Mouse (Mus musculus): ENCODE results near the gene Tmem178.
"Not testable (repeated sequence)": the region's sequence is repeated elsewhere in the genome, so short reads cannot be mapped to it uniquely, and the experiment has no call there.

The Tmem178 gene

DNA sequence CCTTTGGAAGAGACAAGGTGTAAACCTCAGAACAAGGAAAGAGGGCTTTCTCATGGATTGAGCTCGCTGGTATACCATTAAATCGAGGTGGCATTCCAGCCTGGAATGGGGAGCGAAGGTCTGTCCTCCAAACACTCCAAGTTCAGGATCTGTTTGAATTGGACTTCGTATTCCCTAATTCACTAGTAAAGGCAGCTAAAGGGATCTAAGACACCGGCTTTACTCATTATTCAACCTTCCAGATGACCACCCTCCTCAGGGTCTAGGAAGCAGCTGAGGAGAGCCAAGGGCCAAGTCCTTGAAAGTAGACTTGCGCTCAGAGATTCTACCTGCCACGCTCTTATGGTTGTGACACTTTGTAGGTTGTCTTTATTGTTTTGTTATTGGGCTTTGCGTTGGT, 1.1 kb downstream of the Tmem178 start:
- in situ Hi-C loops (cut with MboI, MseI), result not testable (repeated sequence)

DNA sequence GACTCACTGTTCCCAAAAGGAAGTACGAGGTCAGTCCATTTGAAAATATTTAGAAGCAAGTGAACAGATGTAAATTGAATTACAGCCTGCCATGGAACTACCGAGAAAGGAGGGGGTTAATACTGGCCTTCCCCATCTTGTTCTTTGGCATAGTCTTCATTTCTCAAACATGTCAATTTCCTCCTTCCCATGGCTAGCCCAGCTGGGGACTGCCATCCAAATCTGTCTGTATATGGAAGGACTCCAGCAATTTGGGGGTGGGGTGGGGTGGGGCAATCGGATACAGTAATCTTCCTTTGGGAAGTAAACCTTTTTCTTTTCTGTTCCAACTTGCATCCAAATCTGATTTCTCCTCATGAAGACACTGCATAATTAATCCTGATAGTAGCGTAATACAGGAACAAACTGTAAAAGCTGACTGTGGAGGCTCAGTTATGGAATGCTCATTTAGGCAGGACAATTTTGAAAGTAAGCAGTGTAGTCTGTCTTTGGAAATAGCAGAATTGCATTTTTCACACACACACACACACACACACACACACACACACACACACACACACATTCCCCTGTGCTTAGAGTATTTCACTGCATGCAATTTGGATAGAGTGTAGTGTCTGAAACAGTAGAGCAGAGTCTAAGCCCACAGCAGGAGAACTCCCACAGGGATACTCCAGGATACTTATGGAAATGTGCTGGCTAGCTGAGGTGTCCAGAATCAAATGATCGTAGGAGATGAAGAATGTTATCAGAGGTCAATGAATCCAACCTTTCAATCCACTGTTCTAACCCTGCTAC, 1.9 kb downstream of the Tmem178 start:
- in situ Hi-C loops (cut with MboI, MseI), result no loop called here

GRCm38 (mm10) chr17:80947075-80947960, 2.9 kb downstream of the Tmem178 start:
- in situ Hi-C loops (cut with MboI, MseI), result no loop called here

GRCm38 (mm10) chr17:80949382-80949781, 5.0 kb downstream of the Tmem178 start:
- in situ Hi-C loops (cut with MboI, MseI), result no loop called here

DNA sequence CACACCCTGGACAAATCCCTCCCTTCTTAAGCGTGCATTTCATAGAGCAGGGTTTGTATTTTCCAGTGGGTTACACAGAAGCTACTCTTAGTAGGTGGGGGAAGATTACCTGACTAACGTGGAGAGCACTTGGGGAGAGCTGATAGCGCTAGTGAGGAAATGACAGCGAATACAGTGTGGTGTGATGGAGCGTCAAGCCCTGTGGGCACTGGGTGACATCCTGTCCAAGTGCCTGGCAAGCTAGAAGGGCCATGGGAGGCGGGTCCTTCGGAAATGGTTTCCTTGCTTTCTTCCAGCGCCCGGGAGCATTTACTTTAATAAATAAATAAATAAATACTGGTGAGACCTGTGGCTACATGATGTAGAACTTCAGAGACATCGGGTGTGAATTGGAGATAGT, 5.5 kb downstream of the Tmem178 start:
- in situ Hi-C loops (cut with MboI, MseI), result no loop called here

GRCm38 (mm10) chr17:80952305-80952704, 7.9 kb downstream of the Tmem178 start:
- in situ Hi-C loops (cut with MboI, MseI), result no loop called here

GRCm38 (mm10) chr17:80955415-80955814, 11.0 kb downstream of the Tmem178 start:
- in situ Hi-C loops (cut with MboI, MseI), result no loop called here

DNA sequence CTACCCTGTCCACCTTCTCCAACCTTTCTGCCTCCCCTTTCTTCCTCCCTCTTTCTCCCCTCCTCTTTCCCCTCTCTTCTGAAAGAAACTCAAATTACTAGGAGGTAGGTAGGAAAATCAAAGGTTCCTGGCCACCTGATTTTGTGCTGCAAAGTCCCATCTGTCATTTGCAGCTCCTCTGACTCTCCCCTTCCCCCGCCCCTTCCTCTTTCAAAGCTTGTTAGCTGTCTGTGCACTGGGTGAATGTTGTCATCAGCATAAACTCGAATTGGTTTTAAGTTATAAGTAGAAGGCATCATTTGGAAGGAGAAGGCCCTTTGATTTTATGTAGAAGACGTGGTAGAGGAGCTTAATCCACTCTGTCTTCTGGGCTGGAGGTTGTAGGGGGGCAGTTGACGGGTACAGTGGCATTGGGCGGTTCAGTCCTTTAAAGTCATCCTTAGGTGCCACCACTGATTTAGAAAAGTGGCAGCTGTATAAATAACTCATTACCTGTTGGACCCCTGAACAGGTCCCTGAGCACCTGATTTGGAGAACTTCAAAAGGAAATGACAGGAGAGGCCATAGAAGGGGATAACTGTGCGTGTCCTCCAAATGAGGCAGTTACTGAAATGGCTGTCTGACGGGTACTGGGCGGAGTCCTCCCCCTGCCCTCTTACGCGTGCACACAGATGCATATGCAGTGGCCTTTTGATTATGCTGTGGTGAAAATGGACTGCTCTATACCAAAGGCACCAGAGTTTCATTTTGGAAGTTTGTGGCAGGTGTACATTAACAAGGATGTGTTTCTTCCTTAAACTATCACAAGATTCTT, 11.8 kb downstream of the Tmem178 start:
- in situ Hi-C loops (cut with MboI, MseI), result no loop called here

DNA sequence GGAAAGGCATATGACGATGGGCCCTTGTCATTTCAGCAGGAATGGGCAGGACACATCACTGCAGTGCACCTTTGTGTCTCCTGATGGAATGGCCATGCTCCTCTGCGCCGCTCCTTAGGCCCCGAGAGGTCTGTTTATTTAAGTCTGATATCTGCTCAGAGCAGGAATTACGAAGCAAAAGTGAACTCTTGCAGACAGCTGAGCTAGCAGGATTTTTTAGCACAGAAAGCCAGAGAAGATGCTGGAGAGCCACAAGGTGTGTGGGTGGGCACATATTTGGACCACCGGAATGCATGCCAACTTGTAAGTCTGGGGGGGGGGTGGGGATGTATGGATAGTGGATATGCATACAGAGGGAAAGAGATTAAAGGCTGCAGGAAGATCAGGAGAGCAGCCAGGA, 13.9 kb downstream of the Tmem178 start:
- in situ Hi-C loops (cut with MboI, MseI), result no loop called here

GRCm38 (mm10) chr17:80959840-80960239, 15.4 kb downstream of the Tmem178 start:
- in situ Hi-C loops (cut with MboI, MseI), result no loop called here

- in situ Hi-C loops (cut with MboI, MseI), result no loop called here
Observed at GRCm38 (mm10) chr17:80967475-80967874, 23.0 kb downstream of the Tmem178 start.

GRCm38 (mm10) chr17:80969643-80970619, 25.5 kb downstream of the Tmem178 start:
- in situ Hi-C loops (cut with MboI, MseI), result no loop called here

DNA sequence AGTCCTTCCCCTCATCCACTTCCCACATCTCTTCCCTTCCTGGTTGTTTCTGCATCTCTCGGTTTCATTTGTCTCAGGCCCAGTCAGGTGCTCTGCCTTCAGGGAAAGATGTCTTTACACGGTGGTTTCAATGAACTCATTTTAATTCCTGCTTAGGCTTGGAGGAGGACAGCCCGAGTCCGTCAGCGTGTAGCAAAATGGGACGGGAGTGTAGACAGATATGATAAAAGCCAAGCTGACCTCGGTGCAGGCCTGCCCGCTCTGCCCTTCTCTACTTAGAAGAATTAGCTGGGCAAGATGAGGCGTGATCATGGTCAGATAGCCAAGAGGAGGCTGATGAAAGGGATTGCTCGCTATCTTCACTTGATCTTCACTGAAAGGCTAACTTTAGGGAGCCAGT, 26.3 kb downstream of the Tmem178 start:
- in situ Hi-C loops (cut with MboI, MseI), result no loop called here

GRCm38 (mm10) chr17:80972891-80973290, 28.5 kb downstream of the Tmem178 start:
- in situ Hi-C loops (cut with MboI, MseI), result no loop called here

DNA sequence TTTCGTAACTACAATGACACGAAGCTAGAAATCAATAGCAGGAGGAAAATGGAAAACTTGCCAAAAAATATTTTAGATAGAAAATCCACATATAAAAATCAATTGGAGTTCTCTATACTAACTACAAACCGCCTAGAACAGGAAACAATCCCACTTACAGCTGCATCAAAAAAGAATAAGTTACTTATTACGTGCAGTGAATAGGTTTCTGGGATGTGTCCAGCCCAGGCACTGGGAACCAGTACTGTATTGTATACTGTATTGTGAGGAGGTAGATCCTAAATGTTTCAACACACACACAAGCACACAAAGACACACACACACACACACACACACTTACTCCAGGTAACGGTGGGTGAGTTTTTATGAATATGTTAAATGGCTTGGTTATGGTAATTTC, 32.8 kb downstream of the Tmem178 start:
- in situ Hi-C loops (cut with MboI, MseI), result no loop called here

GRCm38 (mm10) chr17:80980096-80980495, 35.7 kb downstream of the Tmem178 start:
- in situ Hi-C loops (cut with MboI, MseI), result no loop called here

- in situ Hi-C loops (cut with MboI, MseI), result no loop called here
Observed at GRCm38 (mm10) chr17:80981721-80982411, 37.4 kb downstream of the Tmem178 start.

DNA sequence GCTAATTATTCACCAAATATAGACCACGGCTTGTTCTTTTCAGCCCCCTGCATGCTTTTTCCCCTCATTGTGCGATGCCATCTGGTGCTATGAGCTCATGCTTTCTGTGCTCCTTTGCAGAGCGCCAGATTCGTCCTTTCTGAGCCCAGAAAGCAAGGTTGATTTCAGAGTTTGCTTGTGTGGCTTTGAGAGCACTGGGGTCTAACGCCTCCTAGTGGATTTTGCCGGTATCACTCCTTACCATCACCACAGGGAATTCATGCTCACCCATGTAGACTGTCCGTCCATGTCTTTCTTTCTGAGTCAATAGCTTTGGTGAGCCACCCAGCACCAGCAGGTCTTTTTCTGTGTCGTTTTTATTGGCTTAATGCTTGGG, 38.0 kb downstream of the Tmem178 start:
- in situ Hi-C loops (cut with MboI, MseI), result no loop called here

GRCm38 (mm10) chr17:80982976-80983375, 38.5 kb downstream of the Tmem178 start:
- in situ Hi-C loops (cut with MboI, MseI), result no loop called here

DNA sequence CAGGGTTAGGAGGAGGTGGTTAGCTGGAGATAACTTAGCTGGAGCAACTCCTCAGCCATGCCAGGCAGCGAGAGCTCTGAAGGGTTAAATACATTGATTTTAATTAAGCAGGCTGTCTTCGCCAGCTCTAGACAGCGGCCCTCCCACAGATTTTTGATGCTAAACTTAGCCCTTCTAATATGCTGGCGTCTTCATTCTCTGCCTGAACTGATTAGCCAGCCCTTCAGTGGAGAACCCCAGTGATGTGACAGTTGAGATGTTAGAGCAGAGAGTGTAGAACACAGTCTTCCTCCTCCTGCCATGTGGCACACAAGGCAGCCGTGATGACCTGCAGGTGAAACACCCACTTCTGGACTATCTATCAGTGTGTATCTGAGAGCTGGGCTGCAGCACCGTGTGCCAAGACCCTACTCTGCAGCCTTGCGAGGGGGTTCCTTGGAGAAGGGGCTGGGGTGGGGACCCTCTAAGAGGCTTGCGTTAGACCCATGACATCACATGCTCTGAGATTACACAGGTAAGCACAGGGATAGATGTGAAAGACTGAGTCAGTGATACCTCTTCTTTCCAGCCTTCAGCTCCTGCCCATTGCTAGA, 47.2 kb downstream of the Tmem178 start:
- in situ Hi-C loops (cut with MboI, MseI), result no loop called here

Measured in regulatory T cell (primary cell).